Mouse (Mus musculus): ENCODE data around the gene Mapk8ip1.

- TF ChIP-seq CTCF (IDR thresholded peaks at IDR 0.05; ENCODE audit: insufficient read depth, low read length) (no peak), POLR2A (IDR thresholded peaks at IDR 0.05; ENCODE audit: borderline replicate concordance, extremely low read depth, low read depth, low read length) (no peak)
Measured at GRCm38 (mm10) chr2:92408309-92409045, 7.4 kb upstream of the Mapk8ip1 start.
